Mouse (Mus musculus): Measurements from ENCODE around the gene Gm11733. TPM values are rescaled to one million over a fixed set of nuclear protein-coding genes. Genes with fewer than 3 reads are reported as not detected.

The Gm11733 gene
- total and polyA plus RNA-seq, 2 experiments from 2014 or later, result 0.08 TPM; not detected in 1

DNA sequence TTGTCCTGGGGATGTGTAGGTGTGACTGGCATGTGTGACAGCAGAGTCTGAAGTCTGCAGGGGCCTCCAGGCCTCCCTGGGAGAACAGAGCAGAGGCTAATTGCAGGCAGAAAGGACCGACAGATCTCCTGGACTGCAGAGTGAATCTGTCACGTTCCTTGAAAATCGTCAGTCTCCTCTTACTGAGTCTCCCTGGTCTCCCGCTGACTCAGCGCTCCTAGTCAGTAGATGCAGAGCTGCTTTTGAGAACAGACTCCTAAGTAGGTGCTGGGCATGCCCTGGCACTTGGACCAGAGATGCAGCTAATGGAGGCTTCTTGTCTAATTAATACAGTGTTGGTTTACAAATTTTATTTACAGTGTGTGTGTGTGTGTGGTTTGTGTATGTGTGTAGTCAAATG is 17.9 kb upstream of the Gm11733 start:
- H3K27me3 ChIP-seq (ENCODE audit: control insufficient read depth, insufficient read depth, low read length), result peaks cover 25% of the 10 kb centered on the region
- no peak for DNase-seq (ENCODE audit: low spot score)
- 26% methylated on average over 5 of the region's 5 CpGs for WGBS
- TF ChIP-seq CTCF (IDR thresholded peaks at IDR 0.05; ENCODE audit: low read depth) (no peak), EP300 (IDR thresholded peaks at IDR 0.05; ENCODE audit: low read depth) (no peak)
- H3K9ac ChIP-seq (replicated peaks; ENCODE audit: low read depth, low read length), result no peak overlapping the region
- no peaks in the 10 kb centered on the region for H3K9me3 ChIP-seq (replicated peaks; ENCODE audit: control insufficient read depth, low read length)
- no peaks in the 10 kb centered on the region for H3K36me3 ChIP-seq (replicated peaks; ENCODE audit: control insufficient read depth, insufficient read depth, low read length)
- no peak overlapping the region for H3K4me2 ChIP-seq (ENCODE audit: low read depth, low read length)
- no peak overlapping the region for H3K27ac ChIP-seq (ENCODE audit: low read depth)
- H3K4me1 ChIP-seq (ENCODE audit: control insufficient read depth, insufficient read depth), result no peaks in the 10 kb centered on the region
- no peak overlapping the region for H3K4me3 ChIP-seq (ENCODE audit: low read depth, low read length)
- ATAC-seq (ENCODE audit: insufficient read depth, low read depth), result no peak

DNA sequence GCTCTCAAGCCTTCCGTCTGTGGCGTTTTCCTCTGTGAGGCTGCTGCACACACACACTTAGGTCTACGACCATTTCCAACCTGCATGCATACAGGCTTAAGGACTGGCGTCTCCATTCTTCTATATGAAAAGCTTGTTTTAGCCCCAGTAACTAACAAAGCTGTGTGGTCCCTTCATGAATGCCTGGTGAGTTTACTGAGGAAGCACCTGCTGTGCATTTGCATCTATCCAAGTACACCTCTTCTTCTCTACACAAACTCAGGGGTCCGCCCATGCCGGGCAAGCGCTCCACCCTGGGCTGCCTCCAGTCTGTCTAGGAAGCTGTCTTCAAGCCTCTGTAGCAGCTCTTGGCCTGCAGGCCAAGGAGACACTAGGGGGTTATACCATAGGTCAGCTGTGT is 17.3 kb upstream of the Gm11733 start:
- Histone ChIP-seq H3K36me3 (replicated peaks; ENCODE audit: control insufficient read depth, insufficient read depth, low read length) (no peaks in the 10 kb centered on the region), H3K27ac (ENCODE audit: low read depth) (no peak overlapping the region), H3K9ac (replicated peaks; ENCODE audit: low read depth, low read length) (no peak overlapping the region), H3K4me1 (ENCODE audit: control insufficient read depth, insufficient read depth) (no peaks in the 10 kb centered on the region), H3K4me3 (ENCODE audit: low read depth, low read length) (no peak overlapping the region), H3K9me3 (replicated peaks; ENCODE audit: control insufficient read depth, low read length) (no peaks in the 10 kb centered on the region), H3K4me2 (ENCODE audit: low read depth, low read length) (no peak overlapping the region), H3K27me3 (ENCODE audit: control insufficient read depth, insufficient read depth, low read length) (peaks cover 19% of the 10 kb centered on the region)
- DNase-seq (ENCODE audit: low spot score), result no peak
- TF ChIP-seq CTCF (IDR thresholded peaks at IDR 0.05; ENCODE audit: low read depth), result no peak
- TF ChIP-seq EP300 (IDR thresholded peaks at IDR 0.05; ENCODE audit: low read depth), result no peak
- no peak for ATAC-seq (ENCODE audit: insufficient read depth, low read depth)
- 88% methylated on average over 7 of the region's 7 CpGs for WGBS

DNA sequence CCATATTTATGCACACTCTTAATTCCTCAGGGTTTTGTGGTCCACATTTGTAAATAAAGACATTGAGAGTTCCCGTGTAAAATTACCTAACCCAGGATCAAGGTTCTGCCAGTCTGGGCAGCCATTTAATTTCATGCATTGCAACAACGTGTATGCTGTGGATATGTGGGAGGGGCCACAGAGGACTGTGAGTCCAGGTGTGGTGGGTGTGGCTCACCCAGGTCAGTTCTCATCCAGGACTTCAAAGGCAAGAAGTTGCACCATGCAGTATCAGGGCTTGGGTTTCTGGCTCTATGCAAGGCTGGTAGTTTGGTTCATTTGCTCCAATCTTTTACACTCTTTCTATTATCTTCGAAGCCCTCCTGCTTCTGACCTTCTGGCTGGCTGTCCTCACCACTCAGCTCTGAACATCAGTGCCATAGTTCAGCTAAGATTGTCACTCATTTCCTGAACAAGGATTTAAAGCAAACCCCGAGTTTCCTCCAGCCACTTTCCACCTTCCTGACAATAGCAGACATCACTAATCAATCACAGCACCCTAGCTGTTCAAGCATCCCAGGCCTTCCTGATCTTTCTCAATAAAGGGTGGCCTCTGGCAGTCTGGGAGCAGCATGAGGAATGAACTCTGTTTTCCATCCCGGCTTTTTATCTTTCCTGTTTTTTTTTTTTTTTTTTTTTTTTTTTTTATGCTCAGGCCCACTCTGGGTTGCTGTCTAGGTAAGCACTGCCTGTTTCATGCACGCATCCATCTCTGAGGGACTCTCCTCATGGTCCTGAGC is 15.4 kb upstream of the Gm11733 start:
- H3K27ac ChIP-seq (ENCODE audit: low read depth), result no peak overlapping the region
- no peak overlapping the region for H3K4me2 ChIP-seq (ENCODE audit: low read depth, low read length)
- no peak for TF ChIP-seq EP300 (IDR thresholded peaks at IDR 0.05; ENCODE audit: low read depth)
- TF ChIP-seq CTCF (IDR thresholded peaks at IDR 0.05; ENCODE audit: low read depth), result no peak
- no peaks in the 10 kb centered on the region for H3K36me3 ChIP-seq (replicated peaks; ENCODE audit: control insufficient read depth, insufficient read depth, low read length)
- no peak overlapping the region for H3K9ac ChIP-seq (replicated peaks; ENCODE audit: low read depth, low read length)
- 41% methylated on average over 6 of the region's 6 CpGs for WGBS
- DNase-seq (ENCODE audit: low spot score) (no peak), ATAC-seq (ENCODE audit: insufficient read depth, low read depth) (no peak)
- no peak overlapping the region for H3K4me3 ChIP-seq (ENCODE audit: low read depth, low read length)
- H3K9me3 ChIP-seq (replicated peaks; ENCODE audit: control insufficient read depth, low read length), result no peaks in the 10 kb centered on the region
- no peaks in the 10 kb centered on the region for H3K4me1 ChIP-seq (ENCODE audit: control insufficient read depth, insufficient read depth)
- 0 out of 2 replicates have a peak, but pooled peaks cover 4% of the 10 kb centered on the region for H3K27me3 ChIP-seq (ENCODE audit: control insufficient read depth, insufficient read depth, low read length)

DNA sequence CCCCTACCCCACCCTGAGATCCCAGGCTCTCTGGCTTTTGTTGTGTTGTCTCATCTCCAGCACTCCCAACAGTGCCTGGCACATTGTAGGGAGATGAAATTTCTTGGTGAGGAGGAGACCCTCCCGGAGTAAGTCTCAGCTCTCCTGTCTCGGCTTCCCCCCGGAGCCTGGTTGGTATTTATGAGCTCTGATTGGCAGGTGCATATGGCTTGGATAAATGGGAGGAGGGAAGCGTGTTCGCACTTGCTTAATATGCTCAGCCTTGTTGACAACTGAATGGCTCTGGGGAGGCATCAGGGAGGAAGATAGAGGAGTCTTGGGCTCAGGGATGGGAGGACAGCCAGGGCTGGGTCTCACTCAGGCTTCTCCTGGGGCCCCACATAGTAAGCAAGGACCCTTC is 14.4 kb upstream of the Gm11733 start:
- Histone ChIP-seq H3K4me1 (ENCODE audit: control insufficient read depth, insufficient read depth) (no peaks in the 10 kb centered on the region), H3K27me3 (ENCODE audit: control insufficient read depth, insufficient read depth, low read length) (no peaks in the 10 kb centered on the region), H3K9me3 (replicated peaks; ENCODE audit: control insufficient read depth, low read length) (no peaks in the 10 kb centered on the region), H3K4me3 (ENCODE audit: low read depth, low read length) (no peak overlapping the region), H3K4me2 (ENCODE audit: low read depth, low read length) (no peak overlapping the region), H3K36me3 (replicated peaks; ENCODE audit: control insufficient read depth, insufficient read depth, low read length) (no peaks in the 10 kb centered on the region), H3K27ac (ENCODE audit: low read depth) (no peak overlapping the region), H3K9ac (replicated peaks; ENCODE audit: low read depth, low read length) (no peak overlapping the region)
- TF ChIP-seq EP300 (IDR thresholded peaks at IDR 0.05; ENCODE audit: low read depth) (no peak), CTCF (IDR thresholded peaks at IDR 0.05; ENCODE audit: low read depth) (no peak)
- ATAC-seq (ENCODE audit: insufficient read depth, low read depth) (no peak), DNase-seq (ENCODE audit: low spot score) (no peak)
- WGBS, result 78% methylated on average over 5 of the region's 5 CpGs

DNA sequence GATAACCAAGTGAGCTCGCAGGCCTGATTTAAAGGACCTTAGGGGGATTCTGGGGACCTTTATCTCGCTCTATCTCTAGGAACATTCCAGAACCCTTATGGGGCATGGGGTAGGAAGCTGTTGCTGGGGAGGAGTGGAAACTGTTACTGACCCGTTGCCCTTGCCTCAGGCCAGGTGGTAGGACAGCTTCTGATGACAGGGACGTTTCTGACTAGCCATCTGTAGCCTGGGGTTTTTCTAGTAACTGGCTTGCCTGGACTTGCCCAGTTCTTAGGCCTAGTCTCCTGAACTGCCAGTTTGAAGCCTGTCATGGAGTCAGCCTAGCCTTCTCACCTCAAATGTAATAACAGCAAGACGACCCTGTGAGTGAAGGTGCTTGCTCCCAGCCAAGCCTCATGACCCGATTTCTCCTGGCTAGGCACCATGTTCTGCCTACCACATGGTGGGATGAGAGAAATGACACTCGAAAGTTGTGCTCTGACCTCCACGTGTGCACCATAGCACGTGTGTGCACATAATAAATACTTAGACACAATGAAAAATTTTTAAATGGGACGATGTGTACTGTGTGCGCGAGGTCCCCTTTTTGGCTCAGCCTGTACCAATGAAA is 13.5 kb upstream of the Gm11733 start:
- WGBS, result 83% methylated on average over 12 of the region's 12 CpGs
- H3K9ac ChIP-seq (replicated peaks; ENCODE audit: low read depth, low read length), result no peak overlapping the region
- no peaks in the 10 kb centered on the region for H3K36me3 ChIP-seq (replicated peaks; ENCODE audit: control insufficient read depth, insufficient read depth, low read length)
- no peak overlapping the region for H3K27ac ChIP-seq (ENCODE audit: low read depth)
- no peak for DNase-seq (ENCODE audit: low spot score)
- H3K9me3 ChIP-seq (replicated peaks; ENCODE audit: control insufficient read depth, low read length), result no peaks in the 10 kb centered on the region
- TF ChIP-seq CTCF (IDR thresholded peaks at IDR 0.05; ENCODE audit: low read depth) (no peak), EP300 (IDR thresholded peaks at IDR 0.05; ENCODE audit: low read depth) (no peak)
- no peaks in the 10 kb centered on the region for H3K4me1 ChIP-seq (ENCODE audit: control insufficient read depth, insufficient read depth)
- no peaks in the 10 kb centered on the region for H3K27me3 ChIP-seq (ENCODE audit: control insufficient read depth, insufficient read depth, low read length)
- no peak overlapping the region for H3K4me3 ChIP-seq (ENCODE audit: low read depth, low read length)
- ATAC-seq (ENCODE audit: insufficient read depth, low read depth), result no peak
- H3K4me2 ChIP-seq (ENCODE audit: low read depth, low read length), result no peak overlapping the region
